Mouse (Mus musculus): ENCODE results near the gene Actn4.

DNA sequence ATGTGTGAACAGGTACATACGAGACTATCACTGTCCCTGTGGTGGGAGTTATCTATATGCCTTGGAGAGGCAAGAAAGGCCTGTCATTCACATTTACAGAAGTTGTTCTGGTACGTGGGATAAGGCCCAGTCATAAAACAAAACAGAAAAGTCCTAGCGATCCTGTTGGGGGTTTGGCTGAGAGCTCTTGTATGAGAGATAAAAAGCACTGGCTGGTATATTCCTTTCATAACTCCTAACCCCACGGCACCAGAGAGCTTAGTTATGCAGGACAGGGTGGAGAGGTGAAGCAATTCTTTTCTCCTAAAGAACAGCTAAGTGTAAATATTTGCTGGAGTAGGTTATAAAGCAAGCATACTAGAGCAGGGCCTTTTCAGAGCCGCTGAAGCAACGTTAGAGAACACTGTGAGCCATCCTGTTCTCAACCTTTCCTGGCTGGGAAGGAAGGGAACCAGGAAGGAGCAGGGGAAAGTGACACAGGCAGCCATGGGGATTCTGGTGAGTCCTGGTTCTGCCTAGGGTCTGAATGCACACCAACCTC, 2.6 kb downstream of the Actn4 start:
- TF ChIP-seq POLR2A (IDR thresholded peaks at IDR 0.05; ENCODE audit: borderline replicate concordance, extremely low read depth, insufficient read depth, insufficient read length, poor library complexity, severe bottlenecking): no peak
- no peak for TF ChIP-seq CTCF (IDR thresholded peaks at IDR 0.05; ENCODE audit: borderline replicate concordance, extremely low read depth, insufficient read depth, insufficient read length)
